In the genomic region with DNA sequence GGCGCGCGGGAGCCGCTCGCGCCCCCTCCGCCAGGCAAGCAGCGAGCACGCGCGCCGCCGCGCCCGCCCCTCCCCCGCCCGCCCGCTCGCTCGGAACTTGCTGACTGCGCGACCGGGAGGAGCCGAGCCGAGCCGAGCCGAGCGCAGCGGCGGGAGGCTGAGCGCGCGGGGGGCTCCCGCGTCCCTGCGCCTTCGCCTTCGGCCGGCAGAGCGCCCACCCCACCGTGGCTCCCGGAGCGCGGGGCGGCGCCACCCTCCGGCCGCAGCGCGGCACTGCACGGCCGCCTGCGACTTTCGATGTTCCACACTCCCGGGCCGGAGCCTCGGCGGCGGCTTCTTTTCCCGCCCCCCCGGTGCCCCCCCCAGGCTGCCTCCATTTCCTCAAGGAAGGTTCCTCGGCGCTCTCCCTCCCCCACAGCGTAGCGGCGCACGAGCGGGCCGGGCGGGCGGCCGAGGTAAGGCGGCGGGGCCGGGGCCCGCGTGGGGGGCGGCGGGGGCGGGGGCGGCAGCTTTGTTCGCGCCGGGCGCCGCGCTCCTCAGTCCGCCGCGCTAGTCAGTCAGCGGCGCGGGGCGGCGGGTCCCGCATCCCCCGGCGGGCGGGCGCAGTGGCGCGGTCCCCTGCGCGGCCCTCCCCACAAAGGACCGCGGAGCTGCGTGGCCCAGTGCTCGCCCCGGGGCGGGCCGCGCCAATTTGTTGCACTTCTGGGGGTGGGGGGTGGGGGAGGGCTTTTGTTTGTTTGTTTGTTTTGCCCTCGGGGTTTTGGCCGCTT, we compare ENCODE assay signal across 8 mouse cellular contexts. TPM values are rescaled to one million over a fixed set of nuclear protein-coding genes. Genes with fewer than 3 reads are reported as not detected.
DNase-seq lines count a peak whose midpoint lies in the region; ATAC-seq and TF ChIP-seq lines count a peak whose summit lies in the region.

No protein-coding gene starts in this region.

- peak; percentile 91 for ATAC-seq in heart, embryonic 13.5 days (ENCODE audit: extremely low read depth, insufficient number of reproducible peaks, low FRiP score, low TSS enrichment)
- peak; percentile 82 for ATAC-seq in liver, embryonic 14.5 days (ENCODE audit: insufficient read depth)
- peak; percentile 97 for ATAC-seq in neural tube, embryonic 12.5 days (ENCODE audit: low FRiP score, low read depth)
- peak; percentile 95 for ATAC-seq in stomach, postnatal 0 days (ENCODE audit: low FRiP score, low TSS enrichment)

- peak; percentile 71 for TF ChIP-seq POLR2A in brain, embryonic 14.5 days (IDR thresholded peaks at IDR 0.05; ENCODE audit: borderline replicate concordance, extremely low read depth, insufficient read depth, insufficient read length, poor library complexity, severe bottlenecking)

- H3K27me3 ChIP-seq in erythroblast, embryonic 14.5 days (ENCODE audit: control insufficient read depth) = no peaks in the 10 kb centered on the region
- H3K27me3 ChIP-seq in heart, embryonic 13.5 days (replicated peaks) = no peaks in the 10 kb centered on the region
- no peaks in the 10 kb centered on the region for H3K27me3 ChIP-seq in liver, embryonic 14.5 days (ENCODE audit: control insufficient read depth, insufficient read depth, low read length)
- H3K27me3 ChIP-seq in neural tube, embryonic 12.5 days (replicated peaks) = no peaks in the 10 kb centered on the region
- H3K27me3 ChIP-seq in stomach, postnatal 0 days (ENCODE audit: control insufficient read depth, insufficient read depth, low read length) = no peaks in the 10 kb centered on the region

- H3K4me1 ChIP-seq in erythroblast, embryonic 14.5 days (ENCODE audit: control insufficient read depth) = peaks cover 56% of the 10 kb centered on the region
- H3K4me1 ChIP-seq in heart, embryonic 13.5 days = peaks cover 39% of the 10 kb centered on the region
- peaks cover 21 to 22% of the 10 kb centered on the region in 2 experiments for H3K4me1 ChIP-seq in liver, embryonic 14.5 days (replicated peaks; ENCODE audit: control insufficient read depth in 2 of 2, insufficient read depth in 2 of 2, low read length in 1 of 2)
- H3K4me1 ChIP-seq in neural tube, embryonic 12.5 days = peaks cover 21% of the 10 kb centered on the region
- H3K4me1 ChIP-seq in stomach, postnatal 0 days (replicated peaks; ENCODE audit: control insufficient read depth, insufficient read depth) = peaks cover 9% of the 10 kb centered on the region

- H3K4me3 ChIP-seq in erythroblast, embryonic 14.5 days (replicated peaks) = peak overlapping the region; percentile 91
- H3K4me3 ChIP-seq in heart, embryonic 13.5 days = peak overlapping the region; percentile 88
- peak overlapping the region; percentile 80 to 100 for H3K4me3 ChIP-seq in liver, embryonic 14.5 days (ENCODE audit: insufficient read depth in 1 of 2, low read depth in 2 of 2, low read length in 2 of 2)
- peak overlapping the region; percentile 86 for H3K4me3 ChIP-seq in neural tube, embryonic 12.5 days
- H3K4me3 ChIP-seq in stomach, postnatal 0 days (ENCODE audit: low read depth, low read length) = peak overlapping the region; percentile 80

- TF ChIP-seq EP300 in liver, embryonic 14.5 days (IDR thresholded peaks at IDR 0.05; ENCODE audit: low read depth) = no peak
- TF ChIP-seq EP300 in stomach, postnatal 0 days (optimal IDR thresholded peaks at IDR 0.05) = no peak

- peaks cover 41% of the 10 kb centered on the region for H3K36me3 ChIP-seq in erythroblast, embryonic 14.5 days (ENCODE audit: control insufficient read depth)
- peaks cover 16% of the 10 kb centered on the region for H3K36me3 ChIP-seq in heart, embryonic 13.5 days
- H3K36me3 ChIP-seq in liver, embryonic 14.5 days (replicated peaks; ENCODE audit: control insufficient read depth, insufficient read depth, low read depth) = peaks cover 23% of the 10 kb centered on the region
- H3K36me3 ChIP-seq in neural tube, embryonic 12.5 days = no peaks in the 10 kb centered on the region
- no peaks in the 10 kb centered on the region for H3K36me3 ChIP-seq in stomach, postnatal 0 days (ENCODE audit: control insufficient read depth, insufficient read depth, low read length)

- H3K4me2 ChIP-seq in heart, embryonic 13.5 days = peak overlapping the region; percentile 77
- H3K4me2 ChIP-seq in liver, embryonic 14.5 days (ENCODE audit: low read depth) = peak overlapping the region; percentile 75
- peak overlapping the region; percentile 71 for H3K4me2 ChIP-seq in neural tube, embryonic 12.5 days (replicated peaks)
- peak overlapping the region; percentile 76 for H3K4me2 ChIP-seq in stomach, postnatal 0 days (replicated peaks; ENCODE audit: low read depth)

- no peaks in the 10 kb centered on the region for H3K9me3 ChIP-seq in erythroblast, embryonic 14.5 days (ENCODE audit: control insufficient read depth, low read length)
- H3K9me3 ChIP-seq in heart, embryonic 13.5 days = no peaks in the 10 kb centered on the region
- H3K9me3 ChIP-seq in liver, embryonic 14.5 days (ENCODE audit: control insufficient read depth, low read length) = no peaks in the 10 kb centered on the region
- no peaks in the 10 kb centered on the region for H3K9me3 ChIP-seq in neural tube, embryonic 12.5 days
- H3K9me3 ChIP-seq in stomach, postnatal 0 days (ENCODE audit: control insufficient read depth, low read length) = no peaks in the 10 kb centered on the region

- TF ChIP-seq CTCF in brain, embryonic 14.5 days (IDR thresholded peaks at IDR 0.05; ENCODE audit: borderline replicate concordance, extremely low read depth, insufficient read depth, insufficient read length) = peak; percentile 74
- peak; percentile 37; the same call in 1 of the 2 replicates for TF ChIP-seq CTCF in liver, embryonic 14.5 days (IDR thresholded peaks at IDR 0.05; ENCODE audit: low read depth)
- peak; percentile 71 for TF ChIP-seq CTCF in stomach, postnatal 0 days (IDR thresholded peaks at IDR 0.05; ENCODE audit: low read depth)

- H3K27ac ChIP-seq in heart, embryonic 13.5 days (replicated peaks) = peak overlapping the region; percentile 99
- peak overlapping the region; percentile 89 for H3K27ac ChIP-seq in liver, embryonic 14.5 days
- H3K27ac ChIP-seq in neural tube, embryonic 12.5 days = peak overlapping the region; percentile 97
- peak overlapping the region; percentile 98 for H3K27ac ChIP-seq in stomach, postnatal 0 days (replicated peaks)

- peak overlapping the region; percentile 99 for H3K9ac ChIP-seq in heart, embryonic 13.5 days
- peak overlapping the region; percentile 100 for H3K9ac ChIP-seq in liver, embryonic 14.5 days (replicated peaks)
- peak overlapping the region; percentile 97 for H3K9ac ChIP-seq in neural tube, embryonic 12.5 days
- H3K9ac ChIP-seq in stomach, postnatal 0 days (ENCODE audit: low read length) = peak overlapping the region; percentile 96

- DNase-seq in CD4-positive helper T cell, adult 2 months (ENCODE audit: low read depth, low spot score) = peak; percentile 82
- peak; percentile 97 for DNase-seq in brain, embryonic 14.5 days (ENCODE audit: low read depth)
- peak; percentile 91 for DNase-seq in kidney, postnatal 10 days
- DNase-seq in liver, embryonic 14.5 days (ENCODE audit: low read depth in 3 of 3, low spot score in 3 of 3) = peak; percentile 61 to 64 (median 62)
- peak; percentile 91 for DNase-seq in stomach, postnatal 0 days (ENCODE audit: low spot score)

- WGBS in heart, embryonic 13.5 days = under 1% methylated on average over 52 of the region's 114 CpGs
- under 1% methylated on average over 83 of the region's 114 CpGs for WGBS in liver, embryonic 14.5 days (ENCODE audit: insufficient replicate concordance)
- WGBS in neural tube, embryonic 12.5 days = under 1% methylated on average over 91 of the region's 114 CpGs
- under 1% methylated on average over 45 of the region's 114 CpGs for WGBS in stomach, postnatal 0 days

RNA-seq across cellular contexts. Expression of a gene that starts 1.2 kb away (rescaled TPM):
- 161 and 171 TPM in 2 replicates for polyA plus RNA-seq in brain, embryonic 14.5 days (2012; rRNA removed)
- polyA plus RNA-seq in erythroblast, embryonic 14.5 days (2012) = 26.8 and 37.8 TPM in 2 replicates
- polyA plus RNA-seq in heart, embryonic 13.5 days (2015; fragmentation: Nextera tagmentation; extraction: Ambion mirVana) = 118 and 121 TPM in 2 replicates
- polyA plus RNA-seq in liver, embryonic 14.5 days (2012; rRNA removed) = 30.0 and 39.1 TPM in 2 replicates
- 92.1 and 104 TPM in 2 replicates for polyA plus RNA-seq in liver, embryonic 14.5 days (2014; fragmentation: Nextera tagmentation; extraction: Ambion mirVana)
- polyA plus RNA-seq in neural tube, embryonic 12.5 days (2016; fragmentation: Nextera tagmentation; extraction: Ambion mirVana) = 252 and 265 TPM in 2 replicates
- 54.0 and 55.6 TPM in 2 replicates for polyA plus RNA-seq in stomach, postnatal 0 days (2015; fragmentation: Nextera tagmentation; extraction: Ambion mirVana)

Comparison
In these comparisons a context has a peak if more than half of its experiments do, and no peak if none do; other contexts are left out.
1. Peak in every context shown above with its lines: DNase-seq, ATAC-seq, H3K4me3 ChIP-seq and H3K27ac ChIP-seq.